Mouse (Mus musculus) cortical plate, adult 2 months (tissue): ENCODE measurements around the gene Apobec3.

ENCODE experiments used
- CTCF ChIP-seq: fragments of 200-500 bp; IDR thresholded peaks from 2 replicates; pipeline ENCODE4 v1.5.1; 2011; ENCODE audit warnings: mild to moderate bottlenecking, control low read depth, low read length; ENCODE audit not compliant: insufficient read depth; ENCODE audit errors: extremely low read depth
- POLR2A ChIP-seq: fragments of 200-500 bp; IDR thresholded peaks from 2 replicates; pipeline ENCODE4 v1.6.1; 2011; ENCODE audit warnings: mild to moderate bottlenecking, low read length, control low read depth; ENCODE audit not compliant: insufficient read depth; ENCODE audit errors: extremely low read depth

- TF ChIP-seq CTCF (no peak), POLR2A (no peak)
Observed at GRCm38 (mm10) chr15:79956559-79956958, 65.1 kb downstream of the Apobec3 start.
